In genomic region chr7:144991760-144992159, GRCm38 (mm10) we compare ENCODE assay signal across 26 mouse cellular contexts. TPM values are rescaled to one million over a fixed set of nuclear protein-coding genes. Genes with fewer than 3 reads are reported as not detected.
A peak's percentile ranks its signal among the peaks of the same experiment; 100 is the strongest.
DNase-seq lines count a peak whose midpoint lies in the region; ATAC-seq and TF ChIP-seq lines count a peak whose summit lies in the region.
"Had no signal": no experiment of that assay in that cellular context is flagged by ENCODE, and none has a peak within 500 bp of the region (broad histone marks: within the 10 kb centered on the region; RNA-seq: fewer than 3 reads in every experiment).

No protein-coding gene starts in this region.

- no peak overlapping the region for H3K4me2 ChIP-seq in liver, embryonic 12.5 days
- no peak overlapping the region for H3K4me2 ChIP-seq in CH12.LX (ENCODE audit: insufficient read depth, low read depth, poor library complexity, severe bottlenecking)
- H3K4me2 ChIP-seq: embryonic facial prominence, embryonic 12.5 days; heart, embryonic 12.5 days; hindbrain, embryonic 14.5 days; limb, embryonic 13.5 days; midbrain, embryonic 15.5 days; neural tube, embryonic 13.5 days had no signal

- no peak for TF ChIP-seq EP300 in CH12.LX (IDR thresholded peaks at IDR 0.05; ENCODE audit: low read length)

- no peaks in the 10 kb centered on the region for H3K36me3 ChIP-seq in liver, adult 2 months (ENCODE audit: control insufficient read depth, insufficient read depth, low read length)
- H3K36me3 ChIP-seq in liver, embryonic 12.5 days = no peaks in the 10 kb centered on the region
- no peaks in the 10 kb centered on the region for H3K36me3 ChIP-seq in CH12.LX (replicated peaks in 1 of 2; ENCODE audit: control insufficient read depth in 1 of 2, insufficient read depth in 1 of 2, low read length in 1 of 2)
- H3K36me3 ChIP-seq: embryonic facial prominence, embryonic 12.5 days; G1E; heart, embryonic 12.5 days; limb, embryonic 13.5 days; midbrain, embryonic 10.5 days; midbrain, embryonic 15.5 days; neural tube, embryonic 13.5 days had no signal

- H3K9ac ChIP-seq in liver, adult 2 months (ENCODE audit: low read depth, low read length) = no peak overlapping the region
- no peak overlapping the region for H3K9ac ChIP-seq in liver, embryonic 12.5 days
- no peak overlapping the region for H3K9ac ChIP-seq in CH12.LX (ENCODE audit: insufficient read depth, low read depth)
- H3K9ac ChIP-seq: embryonic facial prominence, embryonic 12.5 days; heart, embryonic 12.5 days; hindbrain, embryonic 14.5 days; limb, embryonic 13.5 days; midbrain, embryonic 15.5 days; neural tube, embryonic 13.5 days had no signal

- peak; percentile 13; the same call in 1 of the 2 replicates for TF ChIP-seq CTCF in liver, adult 2 months (IDR thresholded peaks at IDR 0.05; ENCODE audit: low read depth, low read length)
- TF ChIP-seq CTCF in CH12.LX (conservative IDR thresholded peaks at IDR 0.05 in 1 of 2, IDR thresholded peaks at IDR 0.05 in 1 of 2; ENCODE audit: low read depth in 2 of 2, low read length in 2 of 2) = peak in 1 of 2 experiments; percentile 46; a peak in 2 of 4 replicates

- H3K9me3 ChIP-seq in liver, embryonic 12.5 days (replicated peaks) = no peaks in the 10 kb centered on the region
- peaks cover 6% of the 10 kb centered on the region for H3K9me3 ChIP-seq in CH12.LX (replicated peaks; ENCODE audit: low read length)
- H3K9me3 ChIP-seq: embryonic facial prominence, embryonic 12.5 days; G1E; heart, embryonic 12.5 days; limb, embryonic 13.5 days; midbrain, embryonic 10.5 days; midbrain, embryonic 15.5 days; neural tube, embryonic 13.5 days had no signal

- no peak; the same call in 1 of the 2 replicates for TF ChIP-seq RAD21 in CH12.LX (IDR thresholded peaks at IDR 0.05; ENCODE audit: low read depth, low read length)

- in situ Hi-C loops in CH12.LX (cut with MboI; ENCODE audit: low pct_ligation_motif_present, low pct_unique_long_range_greater_than_20kb, low sequenced_read_pairs) = no loop called here

- 0 out of 2 replicates have a peak, but pooled peaks cover 3% of the 10 kb centered on the region for H3K4me1 ChIP-seq in liver, adult 2 months (ENCODE audit: control insufficient read depth, insufficient read depth, low read length)
- H3K4me1 ChIP-seq in liver, embryonic 12.5 days = no peaks in the 10 kb centered on the region
- H3K4me1 ChIP-seq in CH12.LX (ENCODE audit: control insufficient read depth in 1 of 2, insufficient read depth in 2 of 2) = peaks cover 0 to 22% of the 10 kb centered on the region in 2 experiments; a peak in 2 of 4 replicates
- H3K4me1 ChIP-seq: embryonic facial prominence, embryonic 12.5 days; limb, embryonic 13.5 days; midbrain, embryonic 15.5 days; neural tube, embryonic 13.5 days had no signal

- TF ChIP-seq POLR2A in liver, adult 2 months (IDR thresholded peaks at IDR 0.05; ENCODE audit: extremely low read depth, insufficient read depth, low read length) = no peak
- TF ChIP-seq POLR2A in CH12.LX (IDR thresholded peaks at IDR 0.05; ENCODE audit: low read depth, low read length) = no peak

- no peak overlapping the region for H3K4me3 ChIP-seq in liver, adult 2 months (ENCODE audit: insufficient read depth, low read depth, low read length)
- H3K4me3 ChIP-seq in liver, embryonic 12.5 days = no peak overlapping the region
- no peak overlapping the region for H3K4me3 ChIP-seq in CH12.LX (replicated peaks in 1 of 3; ENCODE audit: low read depth in 2 of 3, low read length in 2 of 3, poor library complexity in 1 of 3)
- H3K4me3 ChIP-seq: embryonic facial prominence, embryonic 12.5 days; heart, embryonic 12.5 days; limb, embryonic 13.5 days; midbrain, embryonic 10.5 days; midbrain, embryonic 15.5 days; neural tube, embryonic 13.5 days had no signal

- dilution Hi-C loops in CH12.LX (cut with MboI; ENCODE audit: extremely low pct_ligation_motif_present, extremely low pct_unique_long_range_greater_than_20kb, low sequenced_read_pairs) = no loop called here

- no peaks in the 10 kb centered on the region for H3K27me3 ChIP-seq in liver, adult 2 months (ENCODE audit: control insufficient read depth, insufficient read depth, low read length)
- H3K27me3 ChIP-seq in liver, embryonic 12.5 days (replicated peaks) = no peaks in the 10 kb centered on the region
- peaks cover 40% of the 10 kb centered on the region for H3K27me3 ChIP-seq in CH12.LX (replicated peaks)
- H3K27me3 ChIP-seq: embryonic facial prominence, embryonic 12.5 days; heart, embryonic 12.5 days; limb, embryonic 13.5 days; midbrain, embryonic 15.5 days; neural tube, embryonic 13.5 days had no signal

- H3K79me2 ChIP-seq in liver, adult 2 months (ENCODE audit: control insufficient read depth, insufficient read depth, low read length) = no peaks in the 10 kb centered on the region
- no peaks in the 10 kb centered on the region for H3K79me2 ChIP-seq in CH12.LX (replicated peaks; ENCODE audit: control insufficient read depth, extremely low read depth, insufficient read depth, poor library complexity, severe bottlenecking)

- H3K27ac ChIP-seq in liver, adult 2 months (replicated peaks; ENCODE audit: insufficient read depth, low read depth, low read length) = no peak overlapping the region
- no peak overlapping the region for H3K27ac ChIP-seq in liver, embryonic 12.5 days
- H3K27ac ChIP-seq in CH12.LX (ENCODE audit: insufficient read depth, low read depth) = no peak overlapping the region
- H3K27ac ChIP-seq: embryonic facial prominence, embryonic 12.5 days; hindbrain, embryonic 14.5 days; limb, embryonic 13.5 days; midbrain, embryonic 10.5 days; midbrain, embryonic 15.5 days; neural tube, embryonic 13.5 days had no signal

- no peak for ATAC-seq in liver, embryonic 12.5 days
- ATAC-seq in monocyte, adult 5-6 weeks (replicated peaks; ENCODE audit: insufficient number of reproducible peaks, low FRiP score, low TSS enrichment, poor library complexity, severe bottlenecking) = peak; percentile 40; the same call in 1 of the 2 replicates
- ATAC-seq: forebrain, embryonic 14.5 days; midbrain, embryonic 15.5 days had no signal

- intact Hi-C loops in left cerebral cortex, postnatal 36 days (cut with DNase I) = no loop called here
- intact Hi-C loops in heart, postnatal 25 days (cut with DNase I) = no loop called here

- peak; percentile 14 for DNase-seq in liver, adult 2 months (ENCODE audit: extremely low read depth, low read depth, low spot score)
- DNase-seq in 416B (ENCODE audit: low read depth) (peak; percentile 68), CH12.LX (ENCODE audit: extremely low read depth) (peak; percentile 10)
- DNase-seq in left cerebral cortex, postnatal 36 days (ENCODE audit: low spot score in 2 of 2) = no peak
- no peak for DNase-seq in heart, postnatal 25 days (ENCODE audit: low spot score)
- DNase-seq: adrenal gland, postnatal 14 days; cerebellum, adult 11-12 months; cerebellum, adult 9-11 months; embryo, embryonic 11 days; gastrocnemius, postnatal 14 days; heart, adult 11 months; kidney, adult 18-20 months; kidney, postnatal 14 days; lung, postnatal 10 days; thymus, postnatal 25 days had no signal

- 95% methylated on average over 1 of the region's 1 CpGs for WGBS in liver, adult 2 months
- WGBS in liver, embryonic 12.5 days (ENCODE audit: insufficient replicate concordance) = 73% methylated on average over 1 of the region's 1 CpGs

TF ChIP-seq in CH12.LX, 34 proteins besides CTCF, POLR2A, EP300 and RAD21:
- no peak for TF ChIP-seq E2F4 (IDR thresholded peaks at IDR 0.05; ENCODE audit: insufficient replicate concordance, low read depth, low read length)
- no peak for TF ChIP-seq NELFE (IDR thresholded peaks at IDR 0.05; ENCODE audit: low read depth, low read length)
- no peak for TF ChIP-seq ZNF384 (IDR thresholded peaks at IDR 0.05; ENCODE audit: low read depth, low read length)
- no peak for TF ChIP-seq HCFC1 (IDR thresholded peaks at IDR 0.05; ENCODE audit: low read depth, low read length)
- TF ChIP-seq ELF1 (IDR thresholded peaks at IDR 0.05; ENCODE audit: low read depth, low read length) = no peak
- no peak for TF ChIP-seq MYC (IDR thresholded peaks at IDR 0.05; ENCODE audit: low read depth, low read length)
- TF ChIP-seq KAT2A (IDR thresholded peaks at IDR 0.05; ENCODE audit: insufficient replicate concordance, low read length) = no peak
- no peak for TF ChIP-seq MAZ (IDR thresholded peaks at IDR 0.05; ENCODE audit: low read depth, low read length)
- TF ChIP-seq ZMIZ1 (IDR thresholded peaks at IDR 0.05; ENCODE audit: low read depth, low read length) = no peak
- no peak for TF ChIP-seq USF2 (conservative IDR thresholded peaks at IDR 0.05; ENCODE audit: low read depth, low read length)
- no peak for TF ChIP-seq JUND (conservative IDR thresholded peaks at IDR 0.05; ENCODE audit: low read depth, low read length)
- no peak for TF ChIP-seq USF1 (IDR thresholded peaks at IDR 0.05; ENCODE audit: low read depth, low read length)
- no peak for TF ChIP-seq PAX5 (IDR thresholded peaks at IDR 0.05; ENCODE audit: low read length)
- no peak for TF ChIP-seq ZKSCAN1 (IDR thresholded peaks at IDR 0.05; ENCODE audit: borderline replicate concordance, low read depth, low read length)
- TF ChIP-seq ZC3H11A (IDR thresholded peaks at IDR 0.05; ENCODE audit: low read depth, low read length) = no peak
- no peak for TF ChIP-seq TCF12 (IDR thresholded peaks at IDR 0.05; ENCODE audit: low read depth, low read length)
- TF ChIP-seq CHD2 (IDR thresholded peaks at IDR 0.05; ENCODE audit: low read length) = no peak

RNA-seq across cellular contexts. Expression of gene Ccnd1, which starts 52.0 kb away (rescaled TPM):
- total RNA-seq in liver, adult 2 months (2014; rRNA removed) = 42.5 and 49.3 TPM in 2 replicates
- polyA plus RNA-seq in liver, adult 2 months (2012; rRNA removed) = 36.4 and 55.0 TPM in 2 replicates
- polyA plus RNA-seq in liver, embryonic 12.5 days (2016; fragmentation: Nextera tagmentation; extraction: Ambion mirVana) = 46.0 and 47.1 TPM in 2 replicates
- total RNA-seq in CH12.LX (2012; rRNA removed) (0.13 and 0.34 TPM in 2 replicates), CH12.LX (2014; rRNA removed) (0.08 TPM in 1 of 2 replicates, not detected in the other)
- 0.11 and 0.16 TPM in 2 replicates for polyA plus RNA-seq in CH12.LX (2012; ENCODE audit: insufficient read length, low read depth)
- total RNA-seq in monocyte, adult 5-6 weeks (2017) = 1.1 to 5.5 TPM (median 1.7 TPM) in 3 replicates
- total RNA-seq in left cerebral cortex, postnatal 36 days (2021) = 10 to 100 TPM; 41.8 to 55.4 TPM
- total RNA-seq in heart, postnatal 25 days (2021) = 10 to 100 TPM; 41.2 to 42.1 TPM
- polyA plus RNA-seq: G1E had no signal

Comparison
In these comparisons a context has a peak if more than half of its experiments do, and no peak if none do; other contexts are left out.
1. DNase-seq: peak in liver, adult 2 months (single experiment), 416B (single experiment) and CH12.LX (single experiment); none in left cerebral cortex, postnatal 36 days (0 of 2) and heart, postnatal 25 days (single experiment).